1 mouse cellular context compared by ENCODE assay signal in the genomic region with DNA sequence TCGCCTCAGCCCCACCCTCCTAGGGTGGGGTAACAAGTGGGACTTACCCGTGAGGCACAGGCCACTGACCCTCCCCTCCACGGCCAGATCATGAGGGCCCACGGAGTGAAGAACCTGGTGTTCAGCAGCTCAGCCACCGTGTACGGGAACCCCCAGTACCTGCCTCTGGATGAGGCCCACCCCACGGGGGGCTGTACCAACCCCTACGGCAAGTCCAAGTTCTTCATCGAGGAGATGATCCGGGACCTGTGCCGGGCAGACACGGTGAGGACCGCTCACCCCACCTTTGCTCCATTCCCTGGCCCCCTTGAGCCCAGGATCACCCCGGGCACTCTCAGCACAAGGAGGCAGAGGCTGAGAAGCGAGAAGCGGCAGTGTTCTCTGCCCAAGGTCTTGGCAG.
TF ChIP-seq lines count a peak whose summit lies in the region.

No protein-coding gene starts in this region.

TF ChIP-seq in CH12.LX, 34 proteins besides CTCF, POLR2A, EP300 and RAD21 (continued from another document):
- TF ChIP-seq POLR2AphosphoS2 (IDR thresholded peaks at IDR 0.05; ENCODE audit: low read depth, low read length): 0 out of 2 replicates have a peak, but pooled peaks have one; percentile 29
